Mouse (Mus musculus): ENCODE results near the gene Tmem265.

Tmem265 gene

DNA sequence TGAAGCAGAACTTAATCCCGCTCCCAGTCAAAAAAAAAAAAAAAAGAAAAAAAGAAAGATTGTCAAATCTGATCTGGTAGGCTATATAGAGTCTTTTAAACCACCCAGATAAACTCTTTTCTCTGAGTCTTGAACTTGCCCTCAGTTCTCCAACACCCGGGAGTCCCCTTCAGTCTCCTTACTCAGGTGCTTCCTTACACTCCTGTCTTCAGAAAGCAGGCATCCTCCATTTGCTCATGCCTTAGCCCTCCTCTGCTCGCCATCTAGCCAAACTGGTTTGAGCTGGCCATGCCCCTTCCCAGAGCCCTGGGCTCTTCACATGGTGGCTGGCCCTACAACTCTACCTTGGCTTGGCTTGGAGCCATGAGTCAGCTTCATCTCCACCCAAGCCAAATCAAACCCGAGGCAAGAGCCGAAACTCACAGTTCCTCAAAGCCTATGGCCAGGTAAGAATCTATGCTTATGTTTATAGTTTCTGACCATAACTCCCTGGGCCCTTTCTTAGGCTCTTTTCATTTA lies at the start of gene Tmem265:
Gene Tmem265 (plus strand): TSS at position 51 of the 519 bp plus-strand sequence.
- DNase-seq (ENCODE audit: low spot score in 2 of 2): no peak

DNA sequence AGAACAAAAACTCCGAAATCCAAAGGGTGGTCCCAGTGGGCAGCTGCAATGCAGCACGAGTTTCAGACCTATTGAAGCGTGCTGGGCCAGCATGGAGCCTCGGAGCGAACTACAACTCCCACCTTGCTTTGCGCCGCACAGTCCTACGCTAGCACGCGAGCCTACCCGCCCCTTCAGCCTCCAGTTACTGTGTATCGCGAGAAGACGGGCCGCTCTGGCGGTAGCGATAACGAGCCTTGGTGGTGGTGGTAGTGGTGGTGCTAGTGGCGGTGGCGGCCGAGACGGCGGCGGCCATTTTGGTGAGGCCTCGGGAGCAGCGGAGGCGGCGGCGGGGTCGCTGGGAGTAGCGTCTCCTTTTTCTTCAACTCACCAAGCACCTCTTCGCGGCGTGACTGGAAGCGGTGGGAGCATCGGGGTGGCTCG lies 49.4 kb upstream of the Tmem265 start, which contains the start of gene Srcap:
Gene Srcap (plus strand): TSS at position 176 of the 423 bp plus-strand sequence.
- DNase-seq (ENCODE audit: low spot score in 2 of 2): peak; percentile 98 to 99

DNA sequence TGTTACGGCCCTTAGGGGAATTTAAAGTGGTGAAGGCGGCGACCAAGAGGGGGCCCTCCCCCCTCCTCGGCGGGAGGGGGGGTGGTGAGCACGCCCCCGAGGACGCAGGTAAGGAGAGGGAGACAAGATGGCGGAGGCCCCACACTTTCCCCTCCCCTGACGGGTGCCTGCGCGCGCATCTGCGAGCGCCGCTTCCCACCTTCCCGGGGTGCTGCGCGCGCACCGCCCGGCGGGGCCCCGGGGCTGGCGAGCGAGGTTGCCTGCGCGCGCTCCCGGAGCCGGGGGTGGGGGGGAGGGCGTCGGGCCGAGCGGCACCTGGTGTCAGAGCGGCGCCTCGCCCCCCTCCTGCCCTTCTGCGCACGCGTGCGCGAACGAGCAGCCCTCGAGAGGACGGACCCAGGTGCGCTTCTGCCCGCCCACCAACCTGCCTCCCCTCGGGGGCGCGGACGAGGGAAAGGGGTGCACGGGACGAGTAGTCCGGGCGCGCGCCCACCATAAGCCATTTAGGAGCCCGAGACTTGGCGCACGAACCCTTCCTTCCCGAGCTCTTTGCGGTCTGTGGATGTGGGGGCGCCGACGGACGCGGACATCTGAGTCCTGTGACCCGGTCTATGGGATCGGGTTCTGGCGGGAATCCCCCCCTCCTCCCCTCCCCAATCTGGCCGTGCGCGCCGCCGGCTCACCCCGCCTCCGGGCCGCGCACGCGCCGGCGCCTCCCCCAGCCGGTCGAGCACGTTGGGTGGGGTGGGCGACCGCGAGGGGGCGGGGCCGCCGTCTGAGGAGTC lies 48.8 kb upstream of the Tmem265 start:
- DNase-seq (ENCODE audit: low spot score in 2 of 2): peak; percentile 93 to 94

GRCm38 (mm10) chr7:127513016-127513390 lies 48.2 kb upstream of the Tmem265 start:
- DNase-seq (ENCODE audit: low spot score in 2 of 2): no peak

- DNase-seq (ENCODE audit: low spot score in 2 of 2): no peak
Observed at GRCm38 (mm10) chr7:127513781-127514180, 47.4 kb upstream of the Tmem265 start.

DNA sequence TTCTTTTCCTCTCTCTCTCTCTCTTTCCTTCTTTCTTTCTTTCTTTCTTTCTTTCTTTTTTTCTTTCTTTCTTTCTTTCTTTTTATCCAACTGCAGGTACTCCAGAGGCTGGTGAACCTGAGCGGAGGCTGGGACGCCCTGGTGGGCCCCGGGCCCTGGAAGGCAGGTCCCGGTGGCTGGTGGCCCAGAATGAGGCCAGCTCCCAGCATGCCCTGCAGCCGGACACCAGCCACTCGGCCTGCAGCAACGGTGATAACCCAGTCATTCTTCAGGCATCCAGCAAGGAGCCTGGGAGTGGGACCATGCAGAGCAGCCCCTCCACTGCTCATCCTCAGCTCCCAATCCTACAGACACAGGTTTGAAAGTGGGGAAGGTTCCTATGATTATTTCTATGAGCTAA lies 45.3 kb upstream of the Tmem265 start:
- DNase-seq (ENCODE audit: low spot score in 2 of 2): peak in 1 of 2 experiments; percentile 29

- no peak for DNase-seq (ENCODE audit: low spot score in 2 of 2)
Observed at GRCm38 (mm10) chr7:127516344-127516743, 44.8 kb upstream of the Tmem265 start.

- no peak for DNase-seq (ENCODE audit: low spot score in 2 of 2)
Observed at GRCm38 (mm10) chr7:127519284-127519683, 41.9 kb upstream of the Tmem265 start, which contains the start of gene Gm42715. Gm42715 (plus strand) TSS chr7:127519584.

DNA sequence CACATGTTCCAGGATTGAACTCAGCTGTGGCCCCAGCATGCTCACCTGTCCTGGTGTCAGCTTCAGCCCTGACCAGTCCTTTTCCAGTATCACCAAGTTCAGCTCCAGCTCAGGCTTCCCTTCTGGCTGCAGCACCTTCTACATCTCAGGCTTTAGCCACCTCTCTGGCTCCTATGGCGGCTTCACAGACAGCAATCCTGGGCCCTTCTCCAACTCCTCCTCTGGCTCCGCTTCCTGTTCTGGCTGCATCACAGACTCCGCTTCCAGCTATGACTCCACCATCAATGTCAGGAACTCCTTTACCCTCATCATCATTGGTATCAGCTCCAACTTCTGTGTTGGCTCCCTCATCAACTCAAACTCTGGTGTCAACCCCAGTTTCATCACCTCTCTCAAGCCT lies 19.5 kb upstream of the Tmem265 start:
- no peak for DNase-seq (ENCODE audit: low spot score in 2 of 2)

GRCm38 (mm10) chr7:127549116-127549835 lies 11.9 kb upstream of the Tmem265 start:
- DNase-seq (ENCODE audit: low spot score in 2 of 2): peak; percentile 61 to 63

GRCm38 (mm10) chr7:127551558-127551957 lies 9.6 kb upstream of the Tmem265 start:
- no peak for DNase-seq (ENCODE audit: low spot score in 2 of 2)

DNA sequence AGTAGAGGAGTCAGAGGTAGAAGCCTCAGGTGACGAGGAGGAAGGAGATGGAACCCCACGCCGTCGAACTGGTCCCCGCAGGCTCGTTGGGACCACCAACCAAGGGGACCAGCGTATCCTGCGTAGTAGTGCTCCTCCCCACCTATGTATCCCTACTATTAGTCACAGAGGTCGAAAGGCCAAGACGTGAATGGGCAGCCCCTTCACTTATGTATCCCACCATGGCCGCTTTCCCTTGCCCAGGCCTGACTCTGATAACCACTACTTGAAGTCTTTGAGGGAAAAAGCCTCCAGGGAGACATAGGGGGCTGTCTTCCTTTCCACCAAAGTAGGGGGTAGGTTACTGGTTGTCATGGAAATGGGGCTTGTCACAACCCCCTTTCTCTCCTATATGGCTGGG lies 610 bp upstream of the Tmem265 start:
- no peak for DNase-seq (ENCODE audit: low spot score in 2 of 2)

DNA sequence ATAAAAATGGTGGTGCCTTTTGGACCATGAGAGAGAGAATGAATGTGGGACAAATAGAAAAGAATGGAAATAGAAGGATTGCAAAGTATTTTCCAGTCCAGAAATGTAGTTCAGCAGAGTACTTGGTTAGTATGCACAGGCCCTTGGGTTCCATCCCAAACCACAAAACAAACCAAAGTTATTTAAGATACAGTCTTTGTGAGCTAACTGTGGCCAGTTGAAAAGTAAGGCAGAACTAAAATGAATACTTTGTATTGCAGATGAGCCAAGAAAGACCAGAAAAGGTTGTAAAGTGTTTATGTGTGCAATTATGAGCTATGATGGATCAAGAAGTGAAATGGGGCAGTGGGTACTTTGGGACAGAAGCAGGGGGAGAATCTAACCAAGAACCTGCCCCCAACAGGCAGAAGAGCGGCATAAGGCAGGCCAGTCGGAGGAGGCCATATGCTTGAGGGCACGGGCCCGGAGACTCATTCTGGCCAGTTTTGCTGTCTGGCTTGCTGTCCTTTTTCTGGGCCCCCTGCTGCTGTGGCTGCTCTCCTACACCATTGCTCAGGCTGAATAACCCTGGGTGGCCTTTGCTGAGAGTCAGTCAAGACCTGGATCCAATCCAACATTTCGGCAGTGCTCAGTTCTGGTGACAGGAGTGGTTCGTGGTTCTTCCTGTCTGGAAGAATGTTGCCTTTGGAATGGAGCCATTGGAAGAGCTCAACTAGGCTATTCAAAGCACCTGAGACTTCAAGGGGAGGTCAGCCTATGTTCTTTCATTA lies 3.4 kb downstream of the Tmem265 start:
- DNase-seq (ENCODE audit: low spot score in 2 of 2): no peak

DNA sequence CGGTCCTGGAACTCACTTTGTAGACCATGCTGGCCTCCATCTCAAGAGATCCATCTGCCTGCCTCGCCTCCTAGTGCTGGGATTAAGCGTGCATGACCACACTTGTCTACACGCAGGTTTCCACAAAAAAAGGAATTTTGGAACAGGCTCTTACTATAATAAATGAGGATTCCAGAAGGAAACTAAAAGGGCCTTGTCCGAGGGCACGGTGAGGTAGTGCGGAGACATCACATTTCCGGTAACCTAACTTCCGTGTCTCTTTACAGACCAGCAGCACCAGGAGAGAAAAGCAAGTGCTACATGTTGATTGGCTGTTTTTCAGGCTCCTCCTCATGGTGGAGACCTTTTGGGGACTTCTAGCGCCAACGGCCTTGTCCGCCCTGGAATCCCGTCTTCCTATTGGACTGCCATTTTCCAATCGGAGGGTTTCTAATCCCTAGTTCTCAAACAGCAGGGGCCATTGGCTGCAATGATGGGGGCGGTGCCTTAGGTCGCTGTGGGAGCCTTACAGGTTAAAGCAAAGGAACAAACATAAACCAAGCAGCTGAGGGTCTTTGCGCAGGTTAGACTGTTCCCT lies 11.8 kb downstream of the Tmem265 start, which contains the start of gene Phkg2:
Gene Phkg2 (plus strand): TSS at position 446 of the 577 bp plus-strand sequence.
- peak; percentile 95 to 98 for DNase-seq (ENCODE audit: low spot score in 2 of 2)

DNA sequence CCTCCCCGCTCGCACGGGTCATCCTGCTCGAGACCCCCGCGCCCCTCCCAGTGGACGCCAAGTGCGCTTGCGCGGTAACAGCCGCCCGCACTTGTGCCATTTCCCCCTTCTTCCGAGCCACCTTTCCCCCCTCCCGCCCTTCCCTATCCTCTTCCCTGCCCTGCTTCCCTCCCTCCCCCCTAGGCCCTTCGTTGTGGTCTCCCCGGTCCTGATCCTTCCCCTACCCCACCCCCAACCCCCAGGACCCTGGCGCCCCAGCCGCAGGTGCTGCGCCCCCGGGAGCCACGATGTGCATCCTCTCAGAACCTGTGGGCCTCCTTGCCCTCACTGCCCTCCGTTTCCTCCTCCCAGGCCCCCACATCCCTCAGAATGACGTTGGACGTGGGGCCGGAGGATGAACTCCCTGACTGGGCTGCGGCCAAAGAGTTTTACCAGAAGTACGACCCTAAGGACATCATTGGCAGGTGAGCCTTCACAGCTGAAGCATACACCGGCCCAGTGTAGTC lies 12.4 kb downstream of the Tmem265 start:
- DNase-seq (ENCODE audit: low spot score in 2 of 2): no peak

- DNase-seq (ENCODE audit: low spot score in 2 of 2): no peak
Observed at GRCm38 (mm10) chr7:127574115-127574514, 12.9 kb downstream of the Tmem265 start.

DNA sequence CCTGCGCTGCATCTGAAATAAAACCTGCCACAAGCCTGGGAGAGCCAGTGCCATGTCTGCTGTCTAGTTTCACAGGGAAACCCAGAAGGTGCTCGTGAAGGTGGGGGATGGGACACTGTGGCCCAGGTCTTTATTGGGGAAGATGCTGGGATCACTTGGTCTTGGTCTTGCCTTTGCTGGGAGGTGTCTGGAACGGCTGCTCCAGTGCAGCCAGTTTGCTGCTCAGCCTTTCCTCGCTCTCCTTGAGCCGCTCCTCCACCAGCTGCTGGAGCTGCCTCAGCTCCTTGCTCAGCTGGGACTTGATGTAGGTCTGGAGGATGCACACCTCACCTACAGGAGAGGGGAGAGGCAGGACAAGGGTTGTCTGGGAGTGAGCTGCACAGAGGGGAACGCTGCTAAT lies 22.1 kb downstream of the Tmem265 start:
- no peak for DNase-seq (ENCODE audit: low spot score in 2 of 2)

DNA sequence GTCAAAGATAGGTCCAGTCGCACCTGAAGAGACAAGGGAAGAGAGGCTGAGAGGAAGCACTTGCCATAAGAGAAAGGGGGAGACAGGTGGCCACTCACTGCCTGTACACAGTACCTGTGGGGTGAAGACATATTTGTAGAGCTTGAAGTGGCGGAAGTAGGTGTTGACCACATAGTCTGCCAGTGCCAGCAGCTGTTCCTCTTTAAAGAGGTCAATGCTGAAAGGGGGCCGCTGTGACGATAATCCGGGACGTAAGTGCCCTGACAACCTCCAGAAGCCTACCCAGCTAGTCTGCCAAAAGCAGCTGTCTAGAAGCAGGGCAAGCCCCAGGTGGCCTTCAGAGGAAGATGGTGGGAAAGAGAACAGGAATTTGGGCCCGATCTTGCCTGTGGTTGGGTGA lies 23.8 kb downstream of the Tmem265 start:
- no peak for DNase-seq (ENCODE audit: low spot score in 2 of 2)

- DNase-seq (ENCODE audit: low spot score in 2 of 2): no peak
Observed at GRCm38 (mm10) chr7:127586149-127586548, 25.0 kb downstream of the Tmem265 start.

- no peak for DNase-seq (ENCODE audit: low spot score in 2 of 2)
Observed at GRCm38 (mm10) chr7:127587196-127587595, 26.0 kb downstream of the Tmem265 start.

All from right cerebral cortex, postnatal 10 days (tissue).